Mouse (Mus musculus): ENCODE measurements at regions not wholly inside any gene's neighbourhood (a gene's known extent, or its start where the extent isn't known, plus 50 kb on each side); places are given as distances from the start of the nearest gene placed in this dataset.
"Not testable (repeated sequence)": the region's sequence is repeated elsewhere in the genome, so short reads cannot be mapped to it uniquely, and the experiment has no call there.

GRCm38 (mm10) chr14:53757095-53757494 lies 496.8 kb downstream of the Dad1 start:
- not testable (repeated sequence) for TF ChIP-seq POLR2A (IDR thresholded peaks at IDR 0.05; ENCODE audit: borderline replicate concordance, insufficient read depth, low read length); CTCF (IDR thresholded peaks at IDR 0.05; ENCODE audit: borderline replicate concordance, insufficient read depth, low read depth, low read length)

Data from cerebellum, adult 2 months (tissue).